Mouse (Mus musculus): ENCODE results near the gene Sergef. TPM values are rescaled to one million over a fixed set of nuclear protein-coding genes. Genes with fewer than 3 reads are reported as not detected.
A peak's percentile ranks its signal among the peaks of the same experiment; 100 is the strongest.

Sergef gene
- polyA plus RNA-seq, 1 experiment from 2014 or later = 11.6 TPM

GRCm38 (mm10) chr7:46546539-46546938 lies 93.1 kb downstream of the Sergef start:
- no peak overlapping the region for H3K4me2 ChIP-seq (ENCODE audit: low read depth, low read length)
- ATAC-seq (replicated peaks; ENCODE audit: insufficient number of reproducible peaks, low FRiP score, low TSS enrichment, low read depth) = no peak
- H3K36me3 ChIP-seq (replicated peaks; ENCODE audit: control insufficient read depth, insufficient read depth, low read depth, low read length) = no peaks in the 10 kb centered on the region
- no peaks in the 10 kb centered on the region for H3K27me3 ChIP-seq (ENCODE audit: control insufficient read depth, insufficient read depth, low read length)
- no peak overlapping the region for H3K4me3 ChIP-seq (ENCODE audit: low read depth, low read length)
- H3K4me1 ChIP-seq (ENCODE audit: control insufficient read depth, insufficient read depth, low read length) = no peaks in the 10 kb centered on the region
- DNase-seq (ENCODE audit: low spot score) = no peak
- 60% methylated on average over 4 of the region's 4 CpGs for WGBS
- H3K9me3 ChIP-seq (replicated peaks; ENCODE audit: control insufficient read depth, low read length) = no peaks in the 10 kb centered on the region
- no peak overlapping the region for H3K9ac ChIP-seq (replicated peaks; ENCODE audit: low read length)
- no peak overlapping the region for H3K27ac ChIP-seq (replicated peaks; ENCODE audit: low read depth, low read length)

GRCm38 (mm10) chr7:46544195-46544641 lies 95.4 kb downstream of the Sergef start:
- H3K36me3 ChIP-seq (replicated peaks; ENCODE audit: control insufficient read depth, insufficient read depth, low read depth, low read length) = no peaks in the 10 kb centered on the region
- no peak overlapping the region for H3K9ac ChIP-seq (replicated peaks; ENCODE audit: low read length)
- no peaks in the 10 kb centered on the region for H3K4me1 ChIP-seq (ENCODE audit: control insufficient read depth, insufficient read depth, low read length)
- ATAC-seq (replicated peaks; ENCODE audit: insufficient number of reproducible peaks, low FRiP score, low TSS enrichment, low read depth) (no peak), DNase-seq (ENCODE audit: low spot score) (no peak)
- H3K9me3 ChIP-seq (replicated peaks; ENCODE audit: control insufficient read depth, low read length) = no peaks in the 10 kb centered on the region
- no peak overlapping the region for H3K4me3 ChIP-seq (ENCODE audit: low read depth, low read length)
- 80% methylated on average over 12 of the region's 12 CpGs for WGBS
- H3K27ac ChIP-seq (replicated peaks; ENCODE audit: low read depth, low read length) = no peak overlapping the region
- no peak overlapping the region for H3K4me2 ChIP-seq (ENCODE audit: low read depth, low read length)
- H3K27me3 ChIP-seq (ENCODE audit: control insufficient read depth, insufficient read depth, low read length) = no peaks in the 10 kb centered on the region

GRCm38 (mm10) chr7:46542117-46542516 lies 97.5 kb downstream of the Sergef start:
- H3K4me3 ChIP-seq (ENCODE audit: low read depth, low read length) = no peak overlapping the region
- H3K9ac ChIP-seq (replicated peaks; ENCODE audit: low read length) = no peak overlapping the region
- no peaks in the 10 kb centered on the region for H3K36me3 ChIP-seq (replicated peaks; ENCODE audit: control insufficient read depth, insufficient read depth, low read depth, low read length)
- ATAC-seq (replicated peaks; ENCODE audit: insufficient number of reproducible peaks, low FRiP score, low TSS enrichment, low read depth) = no peak
- no peak for DNase-seq (ENCODE audit: low spot score)
- no peaks in the 10 kb centered on the region for H3K27me3 ChIP-seq (ENCODE audit: control insufficient read depth, insufficient read depth, low read length)
- H3K4me1 ChIP-seq (ENCODE audit: control insufficient read depth, insufficient read depth, low read length) = no peaks in the 10 kb centered on the region
- 95% methylated on average over 3 of the region's 3 CpGs for WGBS
- no peak overlapping the region for H3K4me2 ChIP-seq (ENCODE audit: low read depth, low read length)
- H3K9me3 ChIP-seq (replicated peaks; ENCODE audit: control insufficient read depth, low read length) = no peaks in the 10 kb centered on the region
- no peak overlapping the region for H3K27ac ChIP-seq (replicated peaks; ENCODE audit: low read depth, low read length)

GRCm38 (mm10) chr7:46540616-46541015 lies 99.0 kb downstream of the Sergef start:
- WGBS = 46% methylated on average over 1 of the region's 1 CpGs
- ATAC-seq (replicated peaks; ENCODE audit: insufficient number of reproducible peaks, low FRiP score, low TSS enrichment, low read depth) = no peak

GRCm38 (mm10) chr7:46536456-46537097 lies 103.0 kb downstream of the Sergef start:
- no peak for ATAC-seq (replicated peaks; ENCODE audit: insufficient number of reproducible peaks, low FRiP score, low TSS enrichment, low read depth)

More at GRCm38 (mm10) chr7:46540616-46541015, 99.0 kb downstream of the Sergef start:
- no peaks in the 10 kb centered on the region for H3K9me3 ChIP-seq (replicated peaks; ENCODE audit: control insufficient read depth, low read length)
- no peak overlapping the region for H3K4me3 ChIP-seq (ENCODE audit: low read depth, low read length)
- no peak overlapping the region for H3K9ac ChIP-seq (replicated peaks; ENCODE audit: low read length)
- H3K27ac ChIP-seq (replicated peaks; ENCODE audit: low read depth, low read length) = no peak overlapping the region
- no peaks in the 10 kb centered on the region for H3K36me3 ChIP-seq (replicated peaks; ENCODE audit: control insufficient read depth, insufficient read depth, low read depth, low read length)
- no peaks in the 10 kb centered on the region for H3K4me1 ChIP-seq (ENCODE audit: control insufficient read depth, insufficient read depth, low read length)
- DNase-seq (ENCODE audit: low spot score) = no peak
- no peak overlapping the region for H3K4me2 ChIP-seq (ENCODE audit: low read depth, low read length)
- H3K27me3 ChIP-seq (ENCODE audit: control insufficient read depth, insufficient read depth, low read length) = no peaks in the 10 kb centered on the region

GRCm38 (mm10) chr7:46535429-46535799 lies 104.2 kb downstream of the Sergef start:
- 17% methylated on average over 10 of the region's 10 CpGs for WGBS
- DNase-seq (ENCODE audit: low spot score) = peak; percentile 54
- Histone ChIP-seq H3K36me3 (replicated peaks; ENCODE audit: control insufficient read depth, insufficient read depth, low read depth, low read length) (no peaks in the 10 kb centered on the region), H3K27me3 (ENCODE audit: control insufficient read depth, insufficient read depth, low read length) (no peaks in the 10 kb centered on the region), H3K9ac (replicated peaks; ENCODE audit: low read length) (no peak overlapping the region), H3K4me1 (ENCODE audit: control insufficient read depth, insufficient read depth, low read length) (no peaks in the 10 kb centered on the region), H3K4me2 (ENCODE audit: low read depth, low read length) (no peak overlapping the region), H3K4me3 (ENCODE audit: low read depth, low read length) (no peak overlapping the region), H3K9me3 (replicated peaks; ENCODE audit: control insufficient read depth, low read length) (no peaks in the 10 kb centered on the region), H3K27ac (replicated peaks; ENCODE audit: low read depth, low read length) (no peak overlapping the region)
- ATAC-seq (replicated peaks; ENCODE audit: insufficient number of reproducible peaks, low FRiP score, low TSS enrichment, low read depth) = no peak

More at GRCm38 (mm10) chr7:46536456-46537097, 103.0 kb downstream of the Sergef start:
- Histone ChIP-seq H3K4me1 (ENCODE audit: control insufficient read depth, insufficient read depth, low read length) (no peaks in the 10 kb centered on the region), H3K9ac (replicated peaks; ENCODE audit: low read length) (no peak overlapping the region), H3K4me3 (ENCODE audit: low read depth, low read length) (no peak overlapping the region), H3K27me3 (ENCODE audit: control insufficient read depth, insufficient read depth, low read length) (no peaks in the 10 kb centered on the region), H3K9me3 (replicated peaks; ENCODE audit: control insufficient read depth, low read length) (no peaks in the 10 kb centered on the region), H3K36me3 (replicated peaks; ENCODE audit: control insufficient read depth, insufficient read depth, low read depth, low read length) (no peaks in the 10 kb centered on the region), H3K27ac (replicated peaks; ENCODE audit: low read depth, low read length) (no peak overlapping the region), H3K4me2 (ENCODE audit: low read depth, low read length) (no peak overlapping the region)
- 81% methylated on average over 9 of the region's 9 CpGs for WGBS
- DNase-seq (ENCODE audit: low spot score) = no peak

- DNase-seq (ENCODE audit: low spot score) (no peak), ATAC-seq (replicated peaks; ENCODE audit: insufficient number of reproducible peaks, low FRiP score, low TSS enrichment, low read depth) (no peak)
- no peak overlapping the region for H3K9ac ChIP-seq (replicated peaks; ENCODE audit: low read length)
- H3K9me3 ChIP-seq (replicated peaks; ENCODE audit: control insufficient read depth, low read length) = no peaks in the 10 kb centered on the region
- 79% methylated on average over 11 of the region's 11 CpGs for WGBS
- H3K4me2 ChIP-seq (ENCODE audit: low read depth, low read length) = no peak overlapping the region
- no peak overlapping the region for H3K4me3 ChIP-seq (ENCODE audit: low read depth, low read length)
- no peaks in the 10 kb centered on the region for H3K27me3 ChIP-seq (ENCODE audit: control insufficient read depth, insufficient read depth, low read length)
- H3K4me1 ChIP-seq (ENCODE audit: control insufficient read depth, insufficient read depth, low read length) = no peaks in the 10 kb centered on the region
- H3K36me3 ChIP-seq (replicated peaks; ENCODE audit: control insufficient read depth, insufficient read depth, low read depth, low read length) = no peaks in the 10 kb centered on the region
- H3K27ac ChIP-seq (replicated peaks; ENCODE audit: low read depth, low read length) = no peak overlapping the region
These were observed 104.7 kb downstream of the Sergef start for GRCm38 (mm10) chr7:46534767-46535428.

GRCm38 (mm10) chr7:46533518-46533917 lies 106.1 kb downstream of the Sergef start:
- Histone ChIP-seq H3K4me1 (ENCODE audit: control insufficient read depth, insufficient read depth, low read length) (no peaks in the 10 kb centered on the region), H3K4me2 (ENCODE audit: low read depth, low read length) (no peak overlapping the region), H3K9ac (replicated peaks; ENCODE audit: low read length) (no peak overlapping the region), H3K4me3 (ENCODE audit: low read depth, low read length) (no peak overlapping the region), H3K9me3 (replicated peaks; ENCODE audit: control insufficient read depth, low read length) (no peaks in the 10 kb centered on the region), H3K27ac (replicated peaks; ENCODE audit: low read depth, low read length) (no peak overlapping the region), H3K27me3 (ENCODE audit: control insufficient read depth, insufficient read depth, low read length) (no peaks in the 10 kb centered on the region), H3K36me3 (replicated peaks; ENCODE audit: control insufficient read depth, insufficient read depth, low read depth, low read length) (no peaks in the 10 kb centered on the region)
- WGBS = 79% methylated on average over 11 of the region's 11 CpGs
- no peak for DNase-seq (ENCODE audit: low spot score)
- no peak for ATAC-seq (replicated peaks; ENCODE audit: insufficient number of reproducible peaks, low FRiP score, low TSS enrichment, low read depth)

Data from embryonic facial prominence, embryonic 11.5 days (tissue).